8 mouse cellular contexts compared by ENCODE assay signal in the genomic region with DNA sequence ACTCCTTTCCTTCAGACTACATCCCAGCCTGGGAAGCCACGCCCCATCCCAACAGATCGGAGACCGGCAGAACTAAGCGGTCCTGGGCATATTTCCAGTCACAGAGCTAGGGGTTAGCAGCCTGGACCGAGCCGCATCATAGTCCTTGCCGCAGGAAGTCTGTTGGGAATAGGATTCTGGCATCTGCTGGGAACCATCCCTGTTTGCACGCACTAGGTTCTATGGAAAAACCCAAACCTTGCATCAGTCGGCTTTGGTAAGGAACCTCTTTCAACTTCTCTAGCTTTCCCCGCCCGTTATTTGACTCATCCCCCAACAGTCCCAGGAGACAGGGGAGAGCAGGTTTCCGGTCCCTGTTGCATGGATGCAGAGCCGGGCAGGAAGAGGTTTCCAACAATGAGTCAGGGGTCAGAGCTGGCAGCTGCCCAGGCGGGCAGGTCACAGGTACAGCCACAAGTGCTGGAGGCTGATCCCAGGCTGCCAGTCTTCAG. TPM values are rescaled to one million over a fixed set of nuclear protein-coding genes. Genes with fewer than 3 reads are reported as not detected.
DNase-seq lines count a peak whose midpoint lies in the region; ATAC-seq and TF ChIP-seq lines count a peak whose summit lies in the region.

No protein-coding gene starts in this region.

- H3K27me3 ChIP-seq in intestine, postnatal 0 days (replicated peaks; ENCODE audit: control insufficient read depth, insufficient read depth, low read length) = no peaks in the 10 kb centered on the region
- no peaks in the 10 kb centered on the region for H3K27me3 ChIP-seq in lung, embryonic 15.5 days

- TF ChIP-seq POLR2A in bone marrow, adult 2 months (IDR thresholded peaks at IDR 0.05; ENCODE audit: borderline replicate concordance, control insufficient read depth, low read depth, low read length) = no peak

- peak overlapping the region; percentile 14 for H3K4me2 ChIP-seq in intestine, postnatal 0 days (replicated peaks; ENCODE audit: low read depth)
- peak overlapping the region; percentile 40 for H3K4me2 ChIP-seq in lung, embryonic 15.5 days

- no peaks in the 10 kb centered on the region for H3K36me3 ChIP-seq in intestine, postnatal 0 days (ENCODE audit: control insufficient read depth, insufficient read depth)
- no peaks in the 10 kb centered on the region for H3K36me3 ChIP-seq in lung, embryonic 15.5 days

- TF ChIP-seq CTCF in bone marrow, adult 2 months (IDR thresholded peaks at IDR 0.05; ENCODE audit: control insufficient read depth, insufficient read depth, low read length) = no peak
- TF ChIP-seq CTCF in intestine, postnatal 0 days (IDR thresholded peaks at IDR 0.05; ENCODE audit: low read depth) = no peak

- peak overlapping the region; percentile 62 for H3K27ac ChIP-seq in bone marrow, adult 2 months (ENCODE audit: control insufficient read depth, insufficient read depth, low read depth, low read length, poor library complexity)
- peak overlapping the region; percentile 46; the same call in 1 of the 2 replicates for H3K27ac ChIP-seq in intestine, postnatal 0 days (ENCODE audit: low read depth, low read length)
- H3K27ac ChIP-seq in lung, embryonic 15.5 days = peak overlapping the region; percentile 92

- H3K4me3 ChIP-seq in bone marrow, adult 2 months (replicated peaks; ENCODE audit: control insufficient read depth, low read depth, low read length) = no peak overlapping the region
- no peak overlapping the region for H3K4me3 ChIP-seq in intestine, postnatal 0 days (ENCODE audit: low read depth, low read length)
- H3K4me3 ChIP-seq in lung, embryonic 15.5 days = no peak overlapping the region

- H3K9ac ChIP-seq in intestine, postnatal 0 days (ENCODE audit: low read depth, low read length) = no peak overlapping the region
- H3K9ac ChIP-seq in lung, embryonic 15.5 days = no peak overlapping the region

- H3K4me1 ChIP-seq in bone marrow, adult 2 months (ENCODE audit: control insufficient read depth, insufficient read depth, low read length) = peaks cover 10% of the 10 kb centered on the region
- H3K4me1 ChIP-seq in intestine, postnatal 0 days (replicated peaks; ENCODE audit: control insufficient read depth, insufficient read depth, low read length) = peaks cover 12% of the 10 kb centered on the region; the same call in 1 of the 2 replicates
- peaks cover 47% of the 10 kb centered on the region for H3K4me1 ChIP-seq in lung, embryonic 15.5 days

- 5% methylated on average over 14 of the region's 14 CpGs for WGBS in bone marrow, adult 2 months
- WGBS in intestine, postnatal 0 days = 26% methylated on average over 14 of the region's 14 CpGs
- 10% methylated on average over 14 of the region's 14 CpGs for WGBS in lung, embryonic 15.5 days

- no peak for ATAC-seq in intestine, postnatal 0 days
- ATAC-seq in lung, embryonic 15.5 days (ENCODE audit: borderline replicate concordance, extremely low read depth, low FRiP score, low TSS enrichment) = peak; percentile 50; the same call in 1 of the 2 replicates
- no peak for ATAC-seq in monocyte, adult 5-6 weeks (replicated peaks; ENCODE audit: insufficient number of reproducible peaks, low FRiP score, low TSS enrichment, poor library complexity, severe bottlenecking)

- peak; percentile 84 to 93 for DNase-seq in adrenal gland, adult (ENCODE audit: inconsistent age in 2 of 2, low spot score in 1 of 2)
- no peak for DNase-seq in adrenal gland, postnatal 4 days (ENCODE audit: low spot score in 2 of 2)
- DNase-seq in heart, adult 11 months = peak; percentile 98
- no peak for DNase-seq in right cerebral cortex, adult 2 months (ENCODE audit: low spot score in 2 of 2)

- H3K9me3 ChIP-seq in intestine, postnatal 0 days (ENCODE audit: control insufficient read depth) = no peaks in the 10 kb centered on the region
- H3K9me3 ChIP-seq in lung, embryonic 15.5 days = no peaks in the 10 kb centered on the region

RNA-seq across cellular contexts. Expression of gene Dnajb12, which starts 30.0 kb away (rescaled TPM):
- 10 to 100 TPM; 63.9 to 66.3 TPM for total RNA-seq in adrenal gland, postnatal 4 days (2021)
- polyA plus RNA-seq in bone marrow, adult 2 months (2011; ENCODE audit: insufficient read depth, insufficient read length, low replicate concordance, missing spikeins) = 15.4 and 20.5 TPM in 2 replicates
- polyA plus RNA-seq in intestine, postnatal 0 days (2015; fragmentation: Nextera tagmentation; extraction: Ambion mirVana) = 25.6 and 27.4 TPM in 2 replicates
- polyA plus RNA-seq in lung, embryonic 15.5 days (2015; fragmentation: Nextera tagmentation; extraction: Ambion mirVana) = 21.0 and 24.1 TPM in 2 replicates
- total RNA-seq in monocyte, adult 5-6 weeks (2017) = 29.6 to 41.9 TPM (median 30.0 TPM) in 3 replicates

RNA-seq across cellular contexts. Expression of gene Ddit4, which starts 42.2 kb away (rescaled TPM):
- 10 to 100 TPM; 59.7 to 80.6 TPM for total RNA-seq in adrenal gland, postnatal 4 days (2021)
- 19.2 and 34.2 TPM in 2 replicates for polyA plus RNA-seq in bone marrow, adult 2 months (2011; ENCODE audit: insufficient read depth, insufficient read length, low replicate concordance, missing spikeins)
- polyA plus RNA-seq in intestine, postnatal 0 days (2015; fragmentation: Nextera tagmentation; extraction: Ambion mirVana) = 11.5 and 17.8 TPM in 2 replicates
- 43.2 and 49.6 TPM in 2 replicates for polyA plus RNA-seq in lung, embryonic 15.5 days (2015; fragmentation: Nextera tagmentation; extraction: Ambion mirVana)
- 29.5 to 34.2 TPM (median 34.2 TPM) in 3 replicates for total RNA-seq in monocyte, adult 5-6 weeks (2017)

Comparison
In these comparisons a context has a peak if more than half of its experiments do, and no peak if none do; other contexts are left out.
1. DNase-seq: peak in adrenal gland, adult (2 of 2) and heart, adult 11 months (single experiment); none in adrenal gland, postnatal 4 days (0 of 2) and right cerebral cortex, adult 2 months (0 of 2).
2. Peak in every context shown above with its lines, with median percentiles within 50 percentile points of each other: H3K27ac ChIP-seq.